Comparison of ENCODE assay signal across 17 mouse cellular contexts in genomic region chr9:37044165-37044564, GRCm38 (mm10).
"Had no signal": no experiment of that assay in that cellular context is flagged by ENCODE, and none has a peak within 500 bp of the region (broad histone marks: within the 10 kb centered on the region; RNA-seq: fewer than 3 reads in every experiment).

No protein-coding gene starts in this region.

- DNase-seq: lung, adult 18-20 months; lung, embryonic 14.5 days; lung, postnatal 10 days; lung, postnatal 4 days; midbrain, embryonic 14.5 days; right cerebral cortex, postnatal 14 days; thymus, adult 2 months; thymus, postnatal 25 days; thymus, postnatal 4 days had no signal

- H3K4me3 ChIP-seq: liver, embryonic 12.5 days; midbrain, embryonic 12.5 days; myocyte; neural tube, embryonic 13.5 days; neural tube, embryonic 15.5 days; stomach, embryonic 15.5 days had no signal

- H3K9ac ChIP-seq: liver, embryonic 12.5 days; liver, embryonic 14.5 days; lung, embryonic 14.5 days; midbrain, embryonic 12.5 days; neural tube, embryonic 13.5 days; neural tube, embryonic 15.5 days; stomach, embryonic 15.5 days had no signal

- H3K36me3 ChIP-seq: liver, embryonic 12.5 days; midbrain, embryonic 12.5 days; neural tube, embryonic 13.5 days; neural tube, embryonic 15.5 days; stomach, embryonic 15.5 days had no signal

- ATAC-seq: liver, embryonic 12.5 days had no signal

- H3K4me2 ChIP-seq: liver, embryonic 12.5 days; lung, embryonic 14.5 days; midbrain, embryonic 12.5 days; neural tube, embryonic 13.5 days; neural tube, embryonic 15.5 days; stomach, embryonic 15.5 days had no signal

- H3K27ac ChIP-seq: liver, embryonic 12.5 days; liver, embryonic 14.5 days; midbrain, embryonic 12.5 days; neural tube, embryonic 13.5 days; neural tube, embryonic 15.5 days; stomach, embryonic 15.5 days; stomach, postnatal 0 days had no signal

- H3K4me1 ChIP-seq: liver, embryonic 12.5 days; stomach, embryonic 15.5 days had no signal

- H3K27me3 ChIP-seq: liver, embryonic 12.5 days; midbrain, embryonic 12.5 days; neural tube, embryonic 13.5 days; neural tube, embryonic 15.5 days; stomach, embryonic 15.5 days had no signal

- H3K9me3 ChIP-seq: liver, embryonic 12.5 days; midbrain, embryonic 12.5 days; neural tube, embryonic 13.5 days; neural tube, embryonic 15.5 days; stomach, embryonic 15.5 days had no signal
